ENCODE assay signal across 18 mouse cellular contexts in genomic region chr17:9529340-9529739, GRCm38 (mm10).
A peak's percentile ranks its signal among the peaks of the same experiment; 100 is the strongest.
DNase-seq lines count a peak whose midpoint lies in the region; ATAC-seq lines count a peak whose summit lies in the region.
"Had no signal": no experiment of that assay in that cellular context is flagged by ENCODE, and none has a peak within 500 bp of the region (broad histone marks: within the 10 kb centered on the region; RNA-seq: fewer than 3 reads in every experiment).

No protein-coding gene starts in this region.

- WGBS in hindbrain, embryonic 10.5 days, result 83% methylated on average over 3 of the region's 3 CpGs

- H3K27me3 ChIP-seq in hindbrain, embryonic 10.5 days (ENCODE audit: insufficient read depth, poor library complexity, severe bottlenecking), result no peaks in the 10 kb centered on the region
- H3K27me3 ChIP-seq: CH12.LX, Patski had no signal

- DNase-seq in hindbrain, embryonic 10.5 days (ENCODE audit: low spot score), result no peak
- DNase-seq: adrenal gland, adult 2 months; adrenal gland, adult 8-10 months; adrenal gland, postnatal 10 days; adrenal gland, postnatal 14 days; adrenal gland, postnatal 25 days; adrenal gland, postnatal 36 days; B cell, adult 2 months; cerebellum, adult 11 months; cerebellum, adult 11-12 months; cerebellum, adult 18-20 months; cerebellum, adult 2 months had no signal

- no peaks in the 10 kb centered on the region for H3K9me3 ChIP-seq in hindbrain, embryonic 10.5 days
- H3K9me3 ChIP-seq: G1E had no signal

- H3K36me3 ChIP-seq in hindbrain, embryonic 10.5 days, result no peaks in the 10 kb centered on the region
- H3K36me3 ChIP-seq: G1E had no signal

- peak; percentile 75 to 92 for ATAC-seq in hematopoietic stem cell, adult 5-6 weeks (replicated peaks in 1 of 2; ENCODE audit: insufficient read depth in 1 of 2, low FRiP score in 2 of 2, low TSS enrichment in 1 of 2, low read depth in 1 of 2, poor library complexity in 2 of 2, severe bottlenecking in 2 of 2)
- ATAC-seq: activated CD4-positive, CD25-positive, alpha-beta regulatory T cell, adult 4 months; CD4-positive, CD25-positive, alpha-beta regulatory T cell, adult 4 months; Patski had no signal

- no peak overlapping the region for H3K4me3 ChIP-seq in hindbrain, embryonic 10.5 days

- no peaks in the 10 kb centered on the region for H3K4me1 ChIP-seq in hindbrain, embryonic 10.5 days (replicated peaks)

- no peak overlapping the region for H3K27ac ChIP-seq in hindbrain, embryonic 10.5 days
